Mouse (Mus musculus) small intestine, adult 2 months (tissue): ENCODE data around the gene Mfap5. TPM values are rescaled to one million over a fixed set of nuclear protein-coding genes. Genes with fewer than 3 reads are reported as not detected.
"Not testable (repeated sequence)": the region's sequence is repeated elsewhere in the genome, so short reads cannot be mapped to it uniquely, and the experiment has no call there.

ENCODE experiments used
- H3K27ac ChIP-seq: fragments of 200-500 bp; 2 replicates; pipeline ENCODE4 v1.5.1; 2012; ENCODE audit warnings: low read depth, low read length, control low read depth, inconsistent platforms; ENCODE audit not compliant: insufficient read depth
- H3K27me3 ChIP-seq: fragments of 200-500 bp; 2 replicates; pipeline ENCODE4 v1.6.1; 2012; ENCODE audit warnings: mild to moderate bottlenecking, moderate library complexity, low read length, inconsistent platforms; ENCODE audit not compliant: control insufficient read depth, insufficient read depth
- H3K36me3 ChIP-seq: fragments of 200-500 bp; 2 replicates; pipeline ENCODE4 v1.6.1; 2012; ENCODE audit warnings: mild to moderate bottlenecking, low read length, control low read depth, inconsistent platforms; ENCODE audit not compliant: control insufficient read depth, insufficient read depth
- H3K4me1 ChIP-seq: fragments of 200-500 bp; 2 replicates; pipeline ENCODE4 v1.6.1; 2012; ENCODE audit warnings: low read length, inconsistent platforms, mixed read lengths; ENCODE audit not compliant: control insufficient read depth, insufficient read depth, insufficient read length
- H3K4me3 ChIP-seq: fragments of 200-500 bp; 2 replicates; pipeline ENCODE4 v1.5.1; 2012; ENCODE audit warnings: low read depth, mild to moderate bottlenecking, control low read depth, inconsistent platforms, low read length, moderate library complexity
- CTCF ChIP-seq: fragments of 200-500 bp; IDR thresholded peaks from 2 replicates; pipeline ENCODE4 v1.5.1; 2012; ENCODE audit warnings: low read depth, mild to moderate bottlenecking, control low read depth, inconsistent platforms, low read length, moderate library complexity, mixed read lengths; ENCODE audit not compliant: insufficient replicate concordance, insufficient read length; ENCODE audit errors: extremely low read depth
- POLR2A ChIP-seq: fragments of 200-500 bp; IDR thresholded peaks from 2 replicates; pipeline ENCODE4 v1.6.1; 2012; ENCODE audit warnings: low read depth, mild to moderate bottlenecking, control low read depth, inconsistent platforms, low read length, moderate library complexity
- WGBS: fragments of 180-500 bp; shearing (Covaris S2); methylation state at CpG from one replicate; pipeline ENCODE4 v1.1.7; 2018; 5-methylcytosine and 5-hydroxymethylcytosine counted together
- polyA plus RNA-seq: library from polyadenylated mRNA; depleted of rRNA; stranded (reverse); fragments of >200 nt; gene quantifications from 2 replicates; pipeline ENCODE4 v1.2.3, GENCODE M21; 2012

Gene Mfap5
- polyA plus RNA-seq, 1 experiment = 1.7 TPM

DNA sequence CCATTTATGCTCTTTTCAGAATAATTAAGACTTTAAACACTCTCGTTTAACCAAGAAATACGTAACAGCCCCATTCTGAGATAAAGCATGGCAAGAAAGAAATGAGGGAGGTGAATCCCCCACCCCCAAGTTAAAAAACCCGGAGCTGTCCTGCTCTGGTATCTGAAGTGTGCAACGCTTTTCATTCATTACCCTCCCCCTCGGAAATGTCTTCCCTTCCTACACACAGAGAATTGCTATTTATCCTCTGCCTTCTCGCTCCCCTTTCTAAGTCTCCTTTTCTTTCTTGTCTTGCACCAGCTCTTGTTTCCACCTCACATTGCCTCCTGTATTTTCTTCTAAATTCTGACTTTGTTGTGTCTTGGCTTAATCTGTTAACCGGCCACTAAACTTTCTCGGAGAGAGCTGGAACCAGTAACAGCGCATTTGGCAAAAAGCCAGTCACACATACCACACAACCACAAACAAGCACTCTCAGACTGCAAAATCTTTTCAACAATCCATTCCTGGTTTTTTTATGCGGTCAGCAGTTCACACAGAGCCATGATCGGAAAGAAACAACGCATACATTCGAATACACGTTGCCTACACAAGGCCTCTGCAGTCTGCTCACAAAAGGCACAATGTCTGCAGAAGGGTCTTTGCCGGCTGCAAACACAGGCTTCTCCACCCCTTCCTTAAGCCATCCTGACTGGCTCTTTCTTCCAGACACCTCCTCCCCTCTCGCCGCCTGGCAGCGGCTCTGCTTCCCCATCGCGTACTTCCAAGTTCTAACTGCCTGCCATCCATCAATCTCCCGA, 10.4 kb upstream of the Mfap5 start:
- no peak overlapping the region for H3K4me3 ChIP-seq
- H3K27ac ChIP-seq = no peak overlapping the region
- TF ChIP-seq CTCF = no peak
- no peak for TF ChIP-seq POLR2A
- H3K36me3 ChIP-seq = no peaks in the 10 kb centered on the region
- H3K27me3 ChIP-seq = peaks cover 18% of the 10 kb centered on the region; the same call in 1 of the 2 replicates
- 22% methylated on average over 21 of the region's 21 CpGs for WGBS
- H3K4me1 ChIP-seq = no peaks in the 10 kb centered on the region; the same call in 1 of the 2 replicates

DNA sequence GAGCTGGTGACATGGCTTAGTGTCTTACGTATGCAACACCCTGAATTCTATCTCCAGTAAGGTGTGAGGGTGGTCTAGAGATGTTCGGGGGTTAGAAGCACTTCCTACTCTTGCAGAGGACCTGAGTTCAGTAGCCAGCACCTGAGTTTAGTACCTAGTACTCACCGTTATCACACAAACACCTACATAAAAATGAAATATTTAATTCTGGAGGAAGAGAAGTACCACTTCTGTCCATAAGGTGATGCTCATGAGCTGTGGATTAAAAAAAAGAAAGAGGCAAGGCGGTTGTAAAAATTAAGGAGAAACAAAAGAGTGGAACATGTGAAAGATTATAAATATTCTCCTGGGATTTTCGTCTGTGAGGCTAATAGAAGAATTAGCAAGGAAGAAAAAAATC, 9.1 kb upstream of the Mfap5 start:
- no peak overlapping the region for H3K27ac ChIP-seq
- no peak for TF ChIP-seq CTCF
- no peak for TF ChIP-seq POLR2A
- H3K4me3 ChIP-seq = no peak overlapping the region
- WGBS = 35% methylated on average over 5 of the region's 5 CpGs
- H3K4me1 ChIP-seq = no peaks in the 10 kb centered on the region; the same call in 1 of the 2 replicates
- no peaks in the 10 kb centered on the region for H3K36me3 ChIP-seq
- peaks cover 10% of the 10 kb centered on the region; the same call in 1 of the 2 replicates for H3K27me3 ChIP-seq

DNA sequence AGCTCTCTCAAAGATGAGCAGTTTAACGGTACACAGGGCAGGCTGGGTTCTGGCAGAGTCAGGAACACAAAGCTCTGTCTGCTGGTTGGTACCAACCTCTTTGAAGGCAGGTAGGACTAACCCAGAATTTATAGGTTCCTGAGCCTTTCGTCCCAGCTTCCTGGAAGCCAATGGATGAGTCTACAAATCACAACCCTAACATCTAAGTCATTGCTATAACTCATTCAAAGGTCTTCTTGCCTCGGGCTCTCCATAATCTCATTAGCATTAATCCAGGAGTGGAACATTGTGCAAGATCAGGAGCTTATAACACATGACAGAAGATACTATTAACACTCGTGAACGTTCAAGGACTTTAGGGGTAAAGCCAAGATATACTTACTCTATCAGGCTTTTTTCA, 7.0 kb upstream of the Mfap5 start, which contains the start of gene Rimklb:
Rimklb (minus strand) TSS at position 101 of the 400 bp plus-strand sequence.
- Histone ChIP-seq H3K36me3 (no peaks in the 10 kb centered on the region), H3K27me3 (peaks cover 3% of the 10 kb centered on the region; the same call in 1 of the 2 replicates), H3K27ac (no peak within 1 kb of the TSS), H3K4me3 (no peak within 1 kb of the TSS), H3K4me1 (no peaks in the 10 kb centered on the region)
- TF ChIP-seq CTCF = no peak
- TF ChIP-seq POLR2A = no peak
- WGBS = 66% methylated on average over 5 of the region's 5 CpGs

DNA sequence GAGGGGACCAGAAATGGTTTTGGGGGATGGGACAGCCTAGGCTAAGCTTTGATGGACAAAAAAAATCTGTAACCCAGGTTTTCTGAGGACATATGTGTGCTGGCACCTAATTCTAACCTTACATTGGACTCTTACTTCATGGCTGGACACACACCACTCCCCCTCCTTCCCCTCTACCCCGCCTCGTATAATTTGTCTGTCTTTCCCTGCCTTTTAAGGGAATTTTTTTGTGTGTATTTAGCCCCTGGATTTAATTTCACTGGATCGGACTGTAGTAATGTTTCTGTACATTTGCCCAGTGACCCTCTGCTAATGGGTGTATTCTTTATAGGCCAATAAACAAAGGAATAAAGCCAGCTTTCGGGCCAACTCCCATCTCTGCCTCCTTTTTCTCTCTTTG, 604 bp upstream of the Mfap5 start:
- no peak overlapping the region for H3K27ac ChIP-seq
- H3K27me3 ChIP-seq = no peaks in the 10 kb centered on the region
- H3K4me3 ChIP-seq = no peak overlapping the region
- WGBS = 65% methylated on average over 4 of the region's 4 CpGs
- no peak for TF ChIP-seq CTCF
- TF ChIP-seq POLR2A = no peak
- H3K4me1 ChIP-seq = no peaks in the 10 kb centered on the region
- H3K36me3 ChIP-seq = no peaks in the 10 kb centered on the region

DNA sequence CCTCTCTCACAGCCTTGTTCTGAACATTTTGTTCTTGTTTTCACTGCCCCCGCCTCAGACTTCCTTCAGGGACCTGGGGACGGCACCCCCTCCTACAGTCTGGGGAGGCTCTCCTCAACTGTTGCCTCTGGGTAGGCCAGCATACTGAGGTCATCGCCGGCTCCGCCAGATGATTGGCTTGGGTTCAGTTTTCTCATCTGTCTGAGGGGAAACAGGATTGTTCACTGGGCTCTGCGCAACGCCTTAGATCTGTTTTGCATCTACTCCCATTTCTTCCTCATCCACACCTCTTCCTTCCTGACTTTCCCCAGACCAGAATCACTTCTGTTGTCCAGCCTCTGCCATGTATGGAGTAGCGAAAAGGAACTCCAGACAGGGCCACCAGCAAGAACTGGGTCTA, 2.8 kb downstream of the Mfap5 start:
- H3K4me1 ChIP-seq = no peaks in the 10 kb centered on the region
- H3K4me3 ChIP-seq = no peak overlapping the region
- 79% methylated on average over 8 of the region's 8 CpGs for WGBS
- TF ChIP-seq CTCF (no peak), POLR2A (no peak)
- no peak overlapping the region for H3K27ac ChIP-seq
- no peaks in the 10 kb centered on the region for H3K36me3 ChIP-seq
- no peaks in the 10 kb centered on the region for H3K27me3 ChIP-seq

DNA sequence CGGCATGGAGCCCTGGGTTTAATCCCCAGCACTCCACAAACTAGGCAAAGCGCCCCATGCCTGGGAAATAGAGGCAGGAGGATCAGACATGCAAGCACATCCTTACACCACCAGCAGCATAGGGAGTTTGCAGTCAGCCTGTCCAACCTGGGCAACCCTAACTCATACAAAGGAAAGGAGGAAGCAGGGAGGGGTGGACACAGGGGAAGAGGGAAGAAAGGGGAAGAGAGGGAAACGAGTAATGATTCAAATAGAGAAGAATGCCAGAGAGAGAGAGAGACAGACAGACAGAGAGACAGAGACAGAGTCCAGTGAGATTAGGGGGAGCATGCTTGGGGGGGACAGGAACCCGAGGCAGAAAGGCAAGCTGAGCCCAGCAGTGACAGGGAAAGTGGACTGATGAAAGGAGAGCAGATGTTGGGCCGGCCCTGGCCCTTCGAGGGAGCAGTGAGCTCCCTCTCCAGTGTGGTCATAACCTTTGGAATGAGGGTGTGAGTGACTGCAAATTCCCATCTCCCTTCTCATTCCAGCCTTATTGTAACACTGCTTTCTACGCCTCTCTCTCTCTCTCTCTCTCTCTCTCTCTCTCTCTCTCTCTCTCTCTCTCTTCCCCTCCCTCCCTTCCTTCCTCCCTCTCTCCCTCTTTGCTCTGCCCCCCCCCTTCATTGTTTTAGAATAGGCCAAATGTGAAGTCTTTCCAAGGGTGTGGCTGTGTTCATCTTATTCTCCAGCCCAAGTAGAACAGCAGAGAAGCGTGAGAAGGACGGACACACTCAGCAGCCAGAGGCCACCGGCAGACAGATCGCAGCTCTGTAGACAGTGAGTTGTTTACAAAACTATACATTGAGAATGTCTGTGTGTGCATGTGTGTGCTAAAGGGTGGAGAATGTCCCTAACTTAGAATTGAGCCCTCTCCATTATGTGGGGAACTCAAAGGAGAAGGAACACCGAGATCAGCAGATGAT, 7.6 kb downstream of the Mfap5 start:
- Histone ChIP-seq H3K36me3 (no peaks in the 10 kb centered on the region), H3K4me1 (no peaks in the 10 kb centered on the region), H3K27ac (no peak overlapping the region), H3K27me3 (no peaks in the 10 kb centered on the region), H3K4me3 (no peak overlapping the region)
- no peak for TF ChIP-seq POLR2A
- no peak for TF ChIP-seq CTCF
- 44% methylated on average over 12 of the region's 12 CpGs for WGBS

DNA sequence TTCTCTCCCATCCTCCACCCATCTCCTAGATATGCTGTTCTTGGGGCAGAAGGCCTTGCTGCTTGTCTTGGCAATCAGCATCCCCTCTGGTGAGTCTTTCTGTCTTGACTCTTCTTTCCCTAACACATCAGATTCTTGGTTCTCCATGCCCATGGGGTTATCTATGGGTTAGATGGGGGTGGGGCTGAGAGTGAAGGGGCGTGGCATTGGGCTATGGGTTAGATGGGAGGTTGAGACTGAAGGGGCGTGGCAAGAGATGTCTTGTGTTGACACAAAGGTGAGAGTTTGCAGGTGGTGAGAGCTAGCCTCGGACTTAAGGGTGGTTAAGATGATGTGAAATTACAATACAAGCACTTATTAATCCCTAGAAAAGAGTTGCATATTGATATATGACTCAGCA, 8.7 kb downstream of the Mfap5 start:
- no peak overlapping the region for H3K27ac ChIP-seq
- no peaks in the 10 kb centered on the region for H3K4me1 ChIP-seq
- H3K27me3 ChIP-seq = no peaks in the 10 kb centered on the region
- H3K4me3 ChIP-seq = no peak overlapping the region
- TF ChIP-seq POLR2A = no peak
- no peak for TF ChIP-seq CTCF
- 51% methylated on average over 3 of the region's 3 CpGs for WGBS
- no peaks in the 10 kb centered on the region for H3K36me3 ChIP-seq

DNA sequence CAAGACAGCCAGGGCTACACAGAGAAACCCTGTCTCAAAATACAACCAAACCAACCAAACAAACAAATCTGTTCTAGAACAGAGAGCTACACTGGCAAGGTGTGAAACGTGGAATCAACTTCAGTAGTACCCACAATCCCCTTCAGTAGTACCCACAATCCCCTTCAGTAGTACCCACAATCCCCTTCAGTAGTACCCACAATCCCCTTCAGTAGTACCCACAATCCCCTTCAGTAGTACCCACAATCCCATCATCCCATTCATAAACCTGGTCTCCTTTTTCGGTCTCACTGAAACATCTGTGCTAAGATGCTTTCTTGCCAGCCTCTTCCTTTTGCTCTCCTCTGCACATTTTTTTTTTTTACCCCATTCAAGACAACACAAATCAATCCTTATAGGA, 10.1 kb downstream of the Mfap5 start:
- not testable (repeated sequence) for H3K27ac ChIP-seq, H3K36me3 ChIP-seq, H3K4me1 ChIP-seq, H3K27me3 ChIP-seq, H3K4me3 ChIP-seq
- 94% methylated on average over 2 of the region's 2 CpGs for WGBS
